Mouse (Mus musculus) limb, embryonic 11.5 days (tissue): Measurements from ENCODE around the gene Tbx3. TPM values are rescaled to one million over a fixed set of nuclear protein-coding genes. Genes with fewer than 3 reads are reported as not detected.

ENCODE experiments used
- ATAC-seq: fragments of 200-750 bp; cut with Nextera tagmentation; 2 replicates; pipeline ENCODE4 v1.8.0; 2017; ENCODE audit warnings: low read depth; ENCODE audit not compliant: insufficient number of reproducible peaks, low FRiP score, low TSS enrichment
- DNase-seq: peaks from one replicate; pipeline ENCODE4 v3.0.0-alpha.2; 2015; ENCODE audit warnings: low spot score
- H3K27ac ChIP-seq: fragments of 300-500 bp; sonication (generic); replicated peaks from 2 replicates; pipeline ENCODE4 v1.5.1; 2014; ENCODE audit warnings: low read depth, mild to moderate bottlenecking, low read length
- H3K27me3 ChIP-seq: fragments of 300-500 bp; sonication (generic); 2 replicates; pipeline ENCODE4 v1.6.1; 2014; ENCODE audit warnings: mild to moderate bottlenecking, low read length, mixed read lengths; ENCODE audit not compliant: control insufficient read depth, insufficient read depth
- H3K36me3 ChIP-seq: fragments of 300-500 bp; sonication (generic); 2 replicates; pipeline ENCODE4 v1.6.1; 2014; ENCODE audit warnings: mild to moderate bottlenecking, low read length, moderate library complexity, mixed read lengths; ENCODE audit not compliant: control insufficient read depth, insufficient read depth
- H3K4me1 ChIP-seq: fragments of 300-500 bp; sonication (generic); 2 replicates; pipeline ENCODE4 v1.6.1; 2014; ENCODE audit warnings: low read length, mixed read lengths; ENCODE audit not compliant: control insufficient read depth, insufficient read depth
- H3K4me2 ChIP-seq: fragments of 300-500 bp; sonication (generic); 2 replicates; pipeline ENCODE4 v1.6.1; 2014; ENCODE audit warnings: low read depth, mild to moderate bottlenecking, moderate library complexity; ENCODE audit not compliant: severe bottlenecking
- H3K4me3 ChIP-seq: fragments of 300-500 bp; sonication (generic); 2 replicates; pipeline ENCODE4 v1.5.1; 2014; ENCODE audit warnings: low read depth, low read length
- H3K9ac ChIP-seq: fragments of 300-500 bp; sonication (generic); 2 replicates; pipeline ENCODE4 v1.6.1; 2014; ENCODE audit warnings: mild to moderate bottlenecking, low read length
- H3K9me3 ChIP-seq: fragments of 300-500 bp; sonication (generic); 2 replicates; pipeline ENCODE4 v1.6.1; 2016; ENCODE audit warnings: low read length; ENCODE audit not compliant: control insufficient read depth
- WGBS: fragments of 180-500 bp; shearing (Covaris S2); extraction: QIAGEN DNeasy Blood & Tissue Kit; methylation state at CpG from one replicate; pipeline ENCODE4 v1.1.7; 2014; 5-methylcytosine and 5-hydroxymethylcytosine counted together
- polyA plus RNA-seq: library from polyadenylated mRNA; unstranded; fragments of >200 nt; fragmentation: Nextera tagmentation; extraction: Ambion mirVana; gene quantifications from 2 replicates; pipeline ENCODE4 v1.2.1, GENCODE M21; 2014

Gene Tbx3
- polyA plus RNA-seq, 1 experiment from 2014 or later, result 42.6 TPM

DNA sequence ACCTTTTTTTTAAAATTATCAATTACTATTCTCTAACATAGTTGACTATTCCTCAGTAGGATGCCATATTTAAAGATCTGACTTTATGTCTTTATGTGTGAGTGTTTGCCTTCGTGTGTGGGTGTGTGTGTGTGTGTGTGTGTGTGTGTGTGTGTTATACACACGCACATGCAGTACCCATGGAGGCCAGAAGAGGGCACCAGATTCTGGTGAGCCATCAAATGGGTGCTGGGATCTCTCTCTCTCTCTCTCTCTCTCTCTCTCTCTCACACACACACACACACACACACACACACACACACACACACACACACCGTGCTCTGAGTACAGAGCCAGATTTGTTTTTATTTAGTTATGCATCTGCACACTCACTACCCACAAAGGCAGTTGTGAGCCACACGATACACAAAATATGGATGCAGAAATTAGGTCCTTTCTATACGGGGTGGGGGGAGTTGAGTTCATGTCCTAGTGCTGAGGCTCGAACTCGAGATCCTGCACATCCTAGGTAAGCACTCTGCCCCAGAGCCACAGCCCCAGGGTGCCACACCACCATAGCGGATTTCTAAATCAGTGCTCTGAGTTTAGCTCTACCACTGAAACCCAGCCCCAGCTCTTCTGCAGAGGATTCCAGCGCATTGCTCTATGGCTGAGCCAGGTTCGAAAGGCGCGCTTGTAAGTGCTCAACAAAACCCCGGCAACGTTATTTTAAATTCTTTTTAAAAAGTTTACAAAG is 38.5 kb downstream of the Tbx3 start:
- DNase-seq (no peak), ATAC-seq (no peak)
- Histone ChIP-seq H3K9ac (no peak overlapping the region), H3K27me3 (peaks cover 28% of the 10 kb centered on the region), H3K27ac (no peak overlapping the region), H3K4me1 (0 out of 2 replicates have a peak, but pooled peaks cover 2% of the 10 kb centered on the region), H3K36me3 (no peaks in the 10 kb centered on the region), H3K9me3 (no peaks in the 10 kb centered on the region; the same call in 1 of the 2 replicates), H3K4me2 (no peak overlapping the region), H3K4me3 (no peak overlapping the region)
- 85% methylated on average over 14 of the region's 14 CpGs for WGBS

DNA sequence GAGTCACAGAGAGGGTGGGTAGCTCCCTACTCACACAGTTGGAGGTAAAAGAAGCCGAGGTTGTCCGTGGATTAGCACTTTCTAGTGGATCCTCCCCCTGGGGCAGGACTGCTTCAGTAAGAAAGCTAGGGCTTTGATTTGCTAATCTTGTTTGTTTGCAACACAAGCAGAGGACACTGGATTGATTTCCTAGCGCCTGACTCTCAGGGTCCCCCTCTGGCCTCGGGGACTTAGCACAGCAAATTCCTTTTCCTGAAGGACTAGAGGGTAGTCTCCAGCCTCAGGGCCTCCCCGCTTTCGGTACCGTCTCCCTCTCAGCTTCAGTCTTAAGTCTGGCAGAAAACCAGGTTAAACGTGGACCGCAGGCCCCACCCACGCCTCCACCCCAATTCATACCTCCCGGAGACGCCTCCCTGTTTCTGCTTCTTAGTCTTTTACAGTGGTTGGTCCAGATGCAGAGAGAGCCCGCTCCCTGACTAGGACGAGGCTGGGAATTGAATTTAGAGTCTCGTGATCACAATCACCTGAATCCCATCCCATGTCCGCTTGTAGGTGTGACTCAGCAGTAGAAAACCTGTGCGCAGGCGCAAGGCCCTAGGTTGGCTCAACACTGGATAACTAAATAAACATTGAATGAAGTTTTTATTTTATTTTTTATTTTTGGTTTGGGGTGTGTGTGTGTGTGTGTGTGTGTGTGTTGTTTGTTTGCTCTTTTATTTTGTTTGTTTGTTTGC is 39.5 kb downstream of the Tbx3 start:
- Histone ChIP-seq H3K27me3 (peaks cover 28% of the 10 kb centered on the region), H3K9me3 (no peaks in the 10 kb centered on the region; the same call in 1 of the 2 replicates), H3K4me3 (no peak overlapping the region), H3K27ac (no peak overlapping the region), H3K4me2 (no peak overlapping the region), H3K4me1 (0 out of 2 replicates have a peak, but pooled peaks cover 2% of the 10 kb centered on the region), H3K36me3 (no peaks in the 10 kb centered on the region), H3K9ac (no peak overlapping the region)
- WGBS, result 17% methylated on average over 18 of the region's 18 CpGs
- DNase-seq (no peak), ATAC-seq (no peak)

DNA sequence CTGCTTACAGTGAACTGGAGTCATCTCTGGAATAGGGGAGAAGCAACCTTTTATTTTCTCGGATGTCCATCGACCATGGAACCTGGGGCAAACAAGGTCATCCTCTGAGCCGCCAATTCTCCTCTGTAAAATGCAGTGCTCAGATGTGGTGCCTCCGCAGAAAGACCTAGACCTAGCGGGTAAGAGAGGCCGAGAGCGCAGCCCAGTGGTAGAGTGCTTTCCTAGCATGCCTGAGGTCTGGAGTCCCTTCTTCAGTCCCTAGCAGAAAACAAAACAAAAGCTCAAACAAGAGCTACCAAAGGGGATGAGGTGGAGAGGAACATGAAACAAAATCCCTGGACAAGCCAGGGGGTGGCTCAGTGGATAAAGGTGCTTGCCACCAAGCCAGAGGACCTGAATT is 40.3 kb downstream of the Tbx3 start:
- 29% methylated on average over 7 of the region's 7 CpGs for WGBS
- Histone ChIP-seq H3K27ac (no peak overlapping the region), H3K9ac (no peak overlapping the region), H3K36me3 (no peaks in the 10 kb centered on the region), H3K9me3 (no peaks in the 10 kb centered on the region; the same call in 1 of the 2 replicates), H3K4me1 (0 out of 2 replicates have a peak, but pooled peaks cover 2% of the 10 kb centered on the region), H3K27me3 (peaks cover 28% of the 10 kb centered on the region), H3K4me3 (no peak overlapping the region), H3K4me2 (no peak overlapping the region)
- DNase-seq (peak; percentile 59), ATAC-seq (no peak)

DNA sequence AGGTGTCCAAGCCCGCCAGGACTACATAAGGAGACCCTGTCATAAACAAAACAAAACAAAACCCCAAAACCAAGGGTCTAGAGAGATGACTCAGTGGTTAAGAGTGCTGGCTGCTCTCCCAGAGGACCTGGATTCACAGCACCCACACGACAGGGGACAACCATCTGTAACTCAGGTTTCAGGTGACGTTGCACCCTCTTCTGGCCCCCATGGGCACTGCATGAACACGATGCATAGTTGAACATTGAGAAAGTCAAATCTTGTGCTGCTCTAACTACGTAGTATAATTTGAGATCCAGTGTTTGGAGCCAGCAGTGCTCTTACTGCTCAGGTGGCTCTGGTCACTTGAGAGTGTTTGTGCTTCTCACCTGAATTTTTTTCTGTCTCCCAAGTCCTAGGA is 41.2 kb downstream of the Tbx3 start:
- ATAC-seq (no peak), DNase-seq (no peak)
- Histone ChIP-seq H3K9ac (no peak overlapping the region), H3K4me1 (0 out of 2 replicates have a peak, but pooled peaks cover under 1% of the 10 kb centered on the region), H3K27me3 (peaks cover 23% of the 10 kb centered on the region), H3K9me3 (no peaks in the 10 kb centered on the region; the same call in 1 of the 2 replicates), H3K27ac (no peak overlapping the region), H3K36me3 (no peaks in the 10 kb centered on the region), H3K4me3 (no peak overlapping the region), H3K4me2 (no peak overlapping the region)
- 91% methylated on average over 5 of the region's 5 CpGs for WGBS

DNA sequence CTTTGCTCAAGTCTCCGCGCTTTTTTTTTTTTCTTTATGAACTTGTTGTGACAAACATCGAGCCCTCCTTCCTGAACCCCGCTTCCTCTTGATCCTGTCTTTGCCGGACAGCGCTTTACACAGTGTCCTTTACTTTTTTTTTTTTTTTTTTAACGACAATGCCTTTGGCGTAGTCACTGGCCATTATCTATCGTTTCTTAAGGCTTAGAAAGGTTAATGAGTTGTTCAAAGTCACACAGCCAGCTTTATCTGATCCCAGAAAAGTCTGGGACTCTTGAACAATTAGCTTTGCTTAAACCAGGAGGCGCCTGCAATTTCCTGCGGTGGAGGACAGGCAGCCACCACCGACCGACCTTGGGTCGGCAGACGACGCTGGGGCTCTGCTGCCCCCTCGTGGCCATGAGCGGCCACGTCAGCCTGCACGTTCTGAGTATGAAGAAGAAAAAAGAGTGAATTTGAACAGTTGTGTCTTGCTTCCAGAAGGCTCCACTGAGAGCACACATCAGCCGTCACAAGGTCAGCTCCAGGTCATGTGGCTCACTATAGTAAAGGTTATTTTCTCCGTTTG is 42.3 kb downstream of the Tbx3 start:
- 6% methylated on average over 22 of the region's 22 CpGs for WGBS
- Histone ChIP-seq H3K9me3 (no peaks in the 10 kb centered on the region; the same call in 1 of the 2 replicates), H3K27me3 (peaks cover 13% of the 10 kb centered on the region), H3K9ac (no peak overlapping the region), H3K27ac (no peak overlapping the region), H3K4me3 (no peak overlapping the region), H3K4me2 (peak overlapping the region; percentile 27; the same call in 1 of the 2 replicates), H3K36me3 (no peaks in the 10 kb centered on the region), H3K4me1 (no peaks in the 10 kb centered on the region)
- ATAC-seq (no peak), DNase-seq (peak; percentile 91)

DNA sequence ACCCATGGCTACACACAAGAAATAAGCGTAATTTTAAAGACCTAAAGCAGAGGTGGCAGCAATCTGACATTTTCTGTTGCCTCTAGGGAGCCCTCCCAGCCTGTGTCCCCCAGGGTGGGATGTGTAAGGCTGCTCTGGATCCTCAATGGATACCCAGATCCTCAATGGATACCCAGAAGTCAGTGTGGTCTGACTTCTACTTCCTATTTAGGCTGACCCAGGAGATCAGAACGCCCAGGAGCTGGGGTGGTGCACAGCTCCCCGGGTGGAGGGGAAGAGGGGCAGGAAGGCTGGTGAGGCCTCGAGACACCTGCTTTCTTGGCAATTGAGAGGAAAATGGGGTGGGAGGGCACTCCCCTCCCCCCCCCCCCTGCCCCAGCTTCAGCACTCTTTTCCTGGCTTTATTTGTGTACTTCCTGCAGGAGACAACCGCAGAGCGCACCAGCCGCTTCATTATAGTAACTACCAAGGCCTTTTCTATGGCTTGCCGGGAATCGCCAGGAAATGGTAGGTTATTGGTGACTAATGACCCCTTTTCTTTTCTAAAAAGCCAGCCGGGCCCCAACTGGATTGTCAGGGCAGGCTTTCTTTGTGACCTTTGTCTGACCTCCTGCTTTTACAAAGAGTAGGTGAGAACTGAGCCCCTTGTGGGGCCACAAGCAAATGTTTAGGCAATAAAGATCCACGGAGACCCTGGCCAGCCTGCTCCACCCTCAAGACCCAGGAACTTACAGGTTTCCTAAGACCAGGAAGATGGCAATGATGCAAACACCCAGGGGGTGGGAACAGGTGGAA is 50.2 kb downstream of the Tbx3 start:
- 11% methylated on average over 11 of the region's 11 CpGs for WGBS
- no peaks in the 10 kb centered on the region for H3K27me3 ChIP-seq
- no peak overlapping the region for H3K27ac ChIP-seq

DNA sequence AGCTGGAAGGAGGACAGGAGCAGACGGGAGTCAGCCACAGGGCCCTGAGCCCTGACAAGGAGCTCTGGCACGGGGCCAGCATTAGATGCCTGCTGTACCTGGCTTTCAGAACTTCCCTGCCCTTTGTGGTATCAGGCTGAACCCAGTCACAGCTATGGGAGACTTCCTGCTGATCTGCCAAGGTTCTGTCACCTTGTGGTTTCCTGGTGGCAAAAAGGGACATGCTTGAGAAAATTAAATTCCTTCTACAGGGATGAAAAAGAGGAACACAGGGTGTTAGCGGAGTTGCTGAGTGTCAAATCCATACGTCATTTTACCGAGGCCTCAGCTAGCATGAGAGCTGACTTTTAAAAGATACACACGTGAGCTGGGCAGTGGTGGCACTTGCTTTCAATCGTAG is 62.5 kb downstream of the Tbx3 start:
- WGBS, result 57% methylated on average over 7 of the region's 7 CpGs
- Histone ChIP-seq H3K4me1 (no peaks in the 10 kb centered on the region), H3K27ac (no peak overlapping the region), H3K4me3 (no peak overlapping the region), H3K9me3 (no peaks in the 10 kb centered on the region), H3K9ac (no peak overlapping the region), H3K36me3 (no peaks in the 10 kb centered on the region), H3K4me2 (no peak overlapping the region), H3K27me3 (no peaks in the 10 kb centered on the region)
- no peak for DNase-seq
- ATAC-seq, result no peak

More for the DNA sequence above, 50.2 kb downstream of the Tbx3 start:
- DNase-seq (no peak), ATAC-seq (no peak)
- no peaks in the 10 kb centered on the region for H3K9me3 ChIP-seq
- no peak overlapping the region for H3K4me2 ChIP-seq
- peaks cover 6% of the 10 kb centered on the region; the same call in 1 of the 2 replicates for H3K4me1 ChIP-seq
- H3K4me3 ChIP-seq, result no peak overlapping the region
- H3K36me3 ChIP-seq, result no peaks in the 10 kb centered on the region
- no peak overlapping the region for H3K9ac ChIP-seq
